Mouse (Mus musculus) embryonic facial prominence, embryonic 10.5 days (tissue): Measurements from ENCODE around the gene Atxn1. TPM values are rescaled to one million over a fixed set of nuclear protein-coding genes. Genes with fewer than 3 reads are reported as not detected.
A peak's percentile ranks its signal among the peaks of the same experiment; 100 is the strongest.

Experiments used
- DNase-seq: peaks from one replicate; pipeline ENCODE4 v3.0.0-alpha.2; 2017; ENCODE audit warnings: low spot score
- H3K27ac ChIP-seq: fragments of 300-500 bp; sonication (generic); replicated peaks from 2 replicates; pipeline ENCODE4 v1.5.1; 2016; ENCODE audit warnings: mild to moderate bottlenecking
- H3K27me3 ChIP-seq: fragments of 300-500 bp; sonication (generic); replicated peaks from 2 replicates; pipeline ENCODE4 v1.6.1; 2016; ENCODE audit warnings: low read depth, mild to moderate bottlenecking; ENCODE audit not compliant: poor library complexity, severe bottlenecking
- H3K36me3 ChIP-seq: fragments of 300-500 bp; sonication (generic); replicated peaks from 2 replicates; pipeline ENCODE4 v1.6.1; 2016; ENCODE audit warnings: mild to moderate bottlenecking, moderate library complexity
- H3K4me1 ChIP-seq: fragments of 300-500 bp; sonication (generic); 2 replicates; pipeline ENCODE4 v1.6.1; 2016
- H3K4me3 ChIP-seq: fragments of 300-500 bp; sonication (generic); 2 replicates; pipeline ENCODE4 v1.5.1; 2016; ENCODE audit warnings: mild to moderate bottlenecking, moderate library complexity
- H3K9me3 ChIP-seq: fragments of 300-500 bp; sonication (generic); 2 replicates; pipeline ENCODE4 v1.6.1; 2016; ENCODE audit warnings: mild to moderate bottlenecking
- WGBS: fragments of 180-500 bp; shearing (Covaris S2); methylation state at CpG from one replicate; pipeline ENCODE4 v1.1.7; 2016; 5-methylcytosine and 5-hydroxymethylcytosine counted together
- polyA plus RNA-seq: library from polyadenylated mRNA; unstranded; fragments of >200 nt; fragmentation: Nextera tagmentation; extraction: Ambion mirVana; gene quantifications from 2 replicates; pipeline ENCODE4 v1.2.1, GENCODE M21; 2016

Atxn1 gene
- polyA plus RNA-seq, 1 experiment from 2014 or later: 1.1 TPM

- 88% methylated on average over 11 of the region's 11 CpGs for WGBS
- H3K27me3 ChIP-seq: no peaks in the 10 kb centered on the region
- H3K36me3 ChIP-seq: no peaks in the 10 kb centered on the region
- no peak overlapping the region for H3K27ac ChIP-seq
- H3K9me3 ChIP-seq: no peaks in the 10 kb centered on the region
- H3K4me3 ChIP-seq: no peak overlapping the region
- H3K4me1 ChIP-seq: peaks cover 22% of the 10 kb centered on the region
- DNase-seq: no peak
Observed at GRCm38 (mm10) chr13:45527232-45527964, 437.4 kb downstream of the Atxn1 start.

- 64% methylated on average over 7 of the region's 7 CpGs for WGBS
- Histone ChIP-seq H3K27me3 (no peaks in the 10 kb centered on the region), H3K9me3 (no peaks in the 10 kb centered on the region), H3K36me3 (no peaks in the 10 kb centered on the region), H3K27ac (peak overlapping the region; percentile 51; the same call in 1 of the 2 replicates), H3K4me1 (peaks cover 22% of the 10 kb centered on the region), H3K4me3 (no peak overlapping the region)
- DNase-seq: no peak
Observed at GRCm38 (mm10) chr13:45526230-45526629, 438.6 kb downstream of the Atxn1 start.

GRCm38 (mm10) chr13:45524791-45525435, 439.9 kb downstream of the Atxn1 start:
- no peak overlapping the region for H3K27ac ChIP-seq
- H3K9me3 ChIP-seq: no peaks in the 10 kb centered on the region
- 90% methylated on average over 6 of the region's 6 CpGs for WGBS
- no peak overlapping the region for H3K4me3 ChIP-seq
- H3K27me3 ChIP-seq: no peaks in the 10 kb centered on the region
- no peak for DNase-seq
- peaks cover 11% of the 10 kb centered on the region; the same call in 1 of the 2 replicates for H3K4me1 ChIP-seq
- no peaks in the 10 kb centered on the region for H3K36me3 ChIP-seq

- Histone ChIP-seq H3K27ac (no peak overlapping the region), H3K4me3 (no peak overlapping the region), H3K4me1 (peaks cover 11% of the 10 kb centered on the region; the same call in 1 of the 2 replicates), H3K9me3 (no peaks in the 10 kb centered on the region), H3K36me3 (no peaks in the 10 kb centered on the region), H3K27me3 (no peaks in the 10 kb centered on the region)
- 73% methylated on average over 3 of the region's 3 CpGs for WGBS
- no peak for DNase-seq
Observed at GRCm38 (mm10) chr13:45524305-45524704, 440.5 kb downstream of the Atxn1 start.

- peaks cover 44% of the 10 kb centered on the region for H3K4me1 ChIP-seq
- H3K36me3 ChIP-seq: no peaks in the 10 kb centered on the region
- H3K27me3 ChIP-seq: peaks cover 35% of the 10 kb centered on the region; the same call in 1 of the 2 replicates
- peak; percentile 86 for DNase-seq
- 4% methylated on average over 24 of the region's 24 CpGs for WGBS
- no peaks in the 10 kb centered on the region for H3K9me3 ChIP-seq
- peak overlapping the region; percentile 50 for H3K4me3 ChIP-seq
- H3K27ac ChIP-seq: peak overlapping the region; percentile 69
Observed at GRCm38 (mm10) chr13:45516501-45517393, 448.1 kb downstream of the Atxn1 start.

- H3K4me3 ChIP-seq: no peak overlapping the region
- peaks cover 52% of the 10 kb centered on the region for H3K4me1 ChIP-seq
- H3K27me3 ChIP-seq: peaks cover 40% of the 10 kb centered on the region
- no peak for DNase-seq
- WGBS: 45% methylated on average over 8 of the region's 8 CpGs
- H3K27ac ChIP-seq: no peak overlapping the region
- no peaks in the 10 kb centered on the region for H3K9me3 ChIP-seq
- no peaks in the 10 kb centered on the region for H3K36me3 ChIP-seq
Observed at GRCm38 (mm10) chr13:45514832-45515422, 449.9 kb downstream of the Atxn1 start.

GRCm38 (mm10) chr13:45514115-45514514, 450.7 kb downstream of the Atxn1 start:
- H3K27ac ChIP-seq: 0 out of 2 replicates have a peak overlapping the region, but pooled peaks have one; percentile 54
- WGBS: 86% methylated on average over 5 of the region's 5 CpGs

GRCm38 (mm10) chr13:45513009-45513984, 451.5 kb downstream of the Atxn1 start:
- 81% methylated on average over 12 of the region's 12 CpGs for WGBS
- Histone ChIP-seq H3K9me3 (no peaks in the 10 kb centered on the region), H3K27me3 (peaks cover 56% of the 10 kb centered on the region), H3K36me3 (no peaks in the 10 kb centered on the region), H3K27ac (peak overlapping the region; percentile 54; the same call in 1 of the 2 replicates), H3K4me1 (peaks cover 58% of the 10 kb centered on the region), H3K4me3 (no peak overlapping the region)
- no peak for DNase-seq

More at GRCm38 (mm10) chr13:45514115-45514514, 450.7 kb downstream of the Atxn1 start:
- H3K4me1 ChIP-seq: peaks cover 52% of the 10 kb centered on the region
- no peak overlapping the region for H3K4me3 ChIP-seq
- no peaks in the 10 kb centered on the region for H3K36me3 ChIP-seq
- DNase-seq: no peak
- H3K27me3 ChIP-seq: peaks cover 48% of the 10 kb centered on the region
- no peaks in the 10 kb centered on the region for H3K9me3 ChIP-seq

- Histone ChIP-seq H3K4me1 (peaks cover 65% of the 10 kb centered on the region), H3K27ac (0 out of 2 replicates have a peak overlapping the region, but pooled peaks have one; percentile 30), H3K36me3 (no peaks in the 10 kb centered on the region), H3K4me3 (no peak overlapping the region), H3K27me3 (peaks cover 57% of the 10 kb centered on the region), H3K9me3 (no peaks in the 10 kb centered on the region)
- WGBS: 76% methylated on average over 8 of the region's 8 CpGs
- no peak for DNase-seq
Observed at GRCm38 (mm10) chr13:45512531-45512930, 452.3 kb downstream of the Atxn1 start.

- H3K27ac ChIP-seq: no peak overlapping the region; the same call in none of the 2 replicates
- H3K4me1 ChIP-seq: peaks cover 64% of the 10 kb centered on the region
- H3K4me3 ChIP-seq: no peak overlapping the region
- peaks cover 57% of the 10 kb centered on the region for H3K27me3 ChIP-seq
- 90% methylated on average over 6 of the region's 6 CpGs for WGBS
- DNase-seq: no peak
- H3K9me3 ChIP-seq: no peaks in the 10 kb centered on the region
- H3K36me3 ChIP-seq: no peaks in the 10 kb centered on the region
Observed at GRCm38 (mm10) chr13:45511706-45512435, 452.9 kb downstream of the Atxn1 start.
